Mouse (Mus musculus) thymus, adult 2 months (tissue): ENCODE measurements around the gene Eya2.

ENCODE experiments used
- CTCF ChIP-seq: fragments of 200-500 bp; IDR thresholded peaks from 2 replicates; pipeline ENCODE4 v1.5.1; 2012; ENCODE audit warnings: mild to moderate bottlenecking, control low read depth, low read length, moderate library complexity, borderline replicate concordance; ENCODE audit not compliant: control insufficient read depth, poor library complexity, insufficient read depth; ENCODE audit errors: extremely low read depth
- POLR2A ChIP-seq: fragments of 200-500 bp; IDR thresholded peaks from 2 replicates; pipeline ENCODE4 v1.6.1; 2012; ENCODE audit warnings: mild to moderate bottlenecking, low read length, control low read depth, moderate library complexity; ENCODE audit not compliant: control insufficient read depth, poor library complexity, insufficient read depth; ENCODE audit errors: extremely low read depth

DNA sequence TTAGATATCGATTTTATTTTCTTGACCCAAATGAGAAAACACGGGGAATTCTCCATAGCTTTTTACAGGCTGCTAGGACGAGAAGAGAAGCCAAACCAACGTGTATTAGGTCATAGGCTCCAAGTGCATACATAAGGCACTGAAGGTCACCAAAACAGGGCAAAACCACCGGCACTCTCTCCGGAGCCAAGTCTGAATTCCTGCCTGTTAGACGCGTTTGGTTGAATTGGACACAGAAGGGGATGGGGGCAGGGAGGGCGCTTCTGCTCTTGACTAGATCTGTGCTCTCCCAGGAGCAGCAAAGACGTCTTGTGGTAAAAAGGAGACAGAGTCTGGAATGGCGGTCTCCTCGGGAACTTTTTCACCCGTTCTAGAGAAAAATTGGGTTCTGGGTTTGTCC, 6.1 kb downstream of the Eya2 start:
- TF ChIP-seq POLR2A (no peak), CTCF (no peak)
